Mouse (Mus musculus): ENCODE data around the gene Ccdc51. TPM values are rescaled to one million over a fixed set of nuclear protein-coding genes. Genes with fewer than 3 reads are reported as not detected.
A peak's percentile ranks its signal among the peaks of the same experiment; 100 is the strongest.

The Ccdc51 gene
- polyA plus RNA-seq, 1 experiment, result not detected

GRCm38 (mm10) chr9:109068095-109068735 is 14.1 kb upstream of the Ccdc51 start:
- 91% methylated on average over 3 of the region's 3 CpGs for WGBS
- Histone ChIP-seq H3K4me1 (ENCODE audit: control insufficient read depth, insufficient read depth, low read length) (peaks cover 2% of the 10 kb centered on the region), H3K27ac (ENCODE audit: insufficient read depth, low read depth, low read length) (no peak overlapping the region), H3K4me3 (ENCODE audit: insufficient read depth, low read depth, low read length) (no peak overlapping the region)
- TF ChIP-seq POLR2A (IDR thresholded peaks at IDR 0.05; ENCODE audit: insufficient read depth, low read depth, low read length) (no peak), CTCF (IDR thresholded peaks at IDR 0.05; ENCODE audit: insufficient read depth, low read depth, low read length) (no peak)

DNA sequence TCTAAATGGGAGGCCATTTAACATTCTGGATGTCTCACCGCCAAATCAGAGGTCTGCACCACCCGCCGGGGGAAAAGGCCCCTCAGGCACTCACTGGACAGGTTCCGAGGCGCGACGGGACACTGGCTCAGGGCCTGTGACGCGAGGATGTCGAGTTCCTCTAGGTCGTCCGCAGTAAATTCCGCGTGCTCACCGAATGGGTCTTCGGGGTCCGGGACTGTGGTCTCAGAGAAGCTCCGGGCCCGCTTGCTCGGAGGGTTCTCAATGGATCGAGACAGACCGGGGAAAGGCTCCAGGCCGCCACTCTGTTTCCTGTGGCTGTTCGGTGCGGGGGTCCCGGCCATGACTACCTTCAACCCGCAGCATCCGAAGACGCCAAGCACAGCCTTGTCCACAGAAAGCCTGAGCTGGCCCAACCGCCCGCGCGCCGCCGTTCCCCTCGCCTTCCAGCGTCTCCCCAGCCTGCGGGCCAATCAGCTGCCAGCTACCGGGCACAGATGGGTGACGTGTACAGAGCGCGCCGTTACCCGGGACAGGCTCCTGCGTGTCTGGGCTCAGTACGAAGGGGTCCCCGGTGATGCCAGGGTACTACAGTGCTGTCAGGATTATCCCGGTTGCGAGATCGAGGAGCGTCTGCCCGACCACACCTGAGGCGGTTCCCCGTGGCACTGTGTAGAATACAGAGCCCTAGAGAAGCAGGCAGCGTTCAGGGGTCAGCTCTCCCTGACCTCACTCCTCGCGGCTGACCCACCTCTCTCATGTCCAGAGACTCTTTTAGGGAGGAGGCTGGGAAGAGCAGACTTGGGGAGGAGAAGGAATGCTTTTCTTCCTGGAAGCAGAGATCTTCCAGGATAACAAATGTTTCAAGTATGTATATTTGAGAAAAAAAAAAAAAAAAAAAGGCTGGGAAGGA is 8.4 kb upstream of the Ccdc51 start, which contains the start of gene Atrip:
Gene Atrip, minus strand, starts transcription at position 464 of the 913 bp plus-strand sequence.
- Histone ChIP-seq H3K4me1 (ENCODE audit: control insufficient read depth, insufficient read depth, low read length) (peaks cover 8% of the 10 kb centered on the region), H3K4me3 (ENCODE audit: insufficient read depth, low read depth, low read length) (peak within 1 kb of the TSS; percentile 80), H3K27ac (ENCODE audit: insufficient read depth, low read depth, low read length) (peak within 1 kb of the TSS; percentile 49; the same call in 1 of the 2 replicates)
- WGBS, result under 1% methylated on average over 57 of the region's 57 CpGs
- TF ChIP-seq CTCF (IDR thresholded peaks at IDR 0.05; ENCODE audit: insufficient read depth, low read depth, low read length) (no peak), POLR2A (IDR thresholded peaks at IDR 0.05; ENCODE audit: insufficient read depth, low read depth, low read length) (peak; percentile 91)

- TF ChIP-seq CTCF (IDR thresholded peaks at IDR 0.05; ENCODE audit: insufficient read depth, low read depth, low read length), result no peak
- TF ChIP-seq POLR2A (IDR thresholded peaks at IDR 0.05; ENCODE audit: insufficient read depth, low read depth, low read length), result no peak
- peaks cover 3% of the 10 kb centered on the region for H3K4me1 ChIP-seq (ENCODE audit: control insufficient read depth, insufficient read depth, low read length)
- no peak overlapping the region for H3K4me3 ChIP-seq (ENCODE audit: insufficient read depth, low read depth, low read length)
- 73% methylated on average over 3 of the region's 3 CpGs for WGBS
- H3K27ac ChIP-seq (ENCODE audit: insufficient read depth, low read depth, low read length), result no peak overlapping the region
Observed at GRCm38 (mm10) chr9:109080516-109080915, 1.8 kb upstream of the Ccdc51 start.

- WGBS, result 5% methylated on average over 11 of the region's 11 CpGs
- peak overlapping the region; percentile 90 for H3K4me3 ChIP-seq (ENCODE audit: insufficient read depth, low read depth, low read length)
- peak overlapping the region; percentile 27; the same call in 1 of the 2 replicates for H3K27ac ChIP-seq (ENCODE audit: insufficient read depth, low read depth, low read length)
- TF ChIP-seq POLR2A (IDR thresholded peaks at IDR 0.05; ENCODE audit: insufficient read depth, low read depth, low read length) (no peak), CTCF (IDR thresholded peaks at IDR 0.05; ENCODE audit: insufficient read depth, low read depth, low read length) (no peak)
- peaks cover 3% of the 10 kb centered on the region for H3K4me1 ChIP-seq (ENCODE audit: control insufficient read depth, insufficient read depth, low read length)
Observed at GRCm38 (mm10) chr9:109081749-109082123, 557 bp upstream of the Ccdc51 start.

- TF ChIP-seq POLR2A (IDR thresholded peaks at IDR 0.05; ENCODE audit: insufficient read depth, low read depth, low read length), result no peak
- TF ChIP-seq CTCF (IDR thresholded peaks at IDR 0.05; ENCODE audit: insufficient read depth, low read depth, low read length), result no peak
- Histone ChIP-seq H3K27ac (ENCODE audit: insufficient read depth, low read depth, low read length) (no peak overlapping the region), H3K4me1 (ENCODE audit: control insufficient read depth, insufficient read depth, low read length) (peaks cover 3% of the 10 kb centered on the region), H3K4me3 (ENCODE audit: insufficient read depth, low read depth, low read length) (no peak overlapping the region)
- 7% methylated on average over 2 of the region's 2 CpGs for WGBS
Observed at GRCm38 (mm10) chr9:109084922-109085321, 2.6 kb downstream of the Ccdc51 start.

- Histone ChIP-seq H3K4me3 (ENCODE audit: insufficient read depth, low read depth, low read length) (no peak overlapping the region), H3K27ac (ENCODE audit: insufficient read depth, low read depth, low read length) (no peak overlapping the region), H3K4me1 (ENCODE audit: control insufficient read depth, insufficient read depth, low read length) (peaks cover 2% of the 10 kb centered on the region)
- no peak for TF ChIP-seq POLR2A (IDR thresholded peaks at IDR 0.05; ENCODE audit: insufficient read depth, low read depth, low read length)
- no peak for TF ChIP-seq CTCF (IDR thresholded peaks at IDR 0.05; ENCODE audit: insufficient read depth, low read depth, low read length)
- whole genome bisulfite sequencing, result 5% methylated on average over 5 of the region's 5 CpGs
Observed at GRCm38 (mm10) chr9:109087987-109088386, 5.7 kb downstream of the Ccdc51 start.

DNA sequence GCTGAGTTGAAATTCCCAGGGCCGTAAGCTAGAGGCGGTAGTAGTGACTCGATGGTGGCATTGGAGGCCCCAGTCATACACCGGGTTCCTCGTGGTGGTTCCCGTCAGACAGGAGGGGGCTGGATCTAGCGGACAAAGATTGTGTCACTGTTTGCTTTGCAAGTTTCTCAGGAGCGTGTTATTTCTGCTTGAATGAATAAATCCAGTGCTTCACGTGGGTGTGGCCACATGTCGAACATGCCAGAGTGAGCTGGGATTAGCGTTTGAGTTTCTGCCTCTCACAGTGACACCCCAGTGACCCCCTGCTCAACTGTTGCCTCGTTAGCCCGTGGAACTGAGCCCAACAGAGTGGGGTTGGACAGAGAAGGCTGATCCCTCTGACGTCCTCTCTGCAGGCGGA is 8.2 kb downstream of the Ccdc51 start:
- 35% methylated on average over 15 of the region's 15 CpGs for WGBS
- Histone ChIP-seq H3K4me1 (ENCODE audit: control insufficient read depth, insufficient read depth, low read length) (peaks cover 11% of the 10 kb centered on the region), H3K4me3 (ENCODE audit: insufficient read depth, low read depth, low read length) (no peak overlapping the region), H3K27ac (ENCODE audit: insufficient read depth, low read depth, low read length) (no peak overlapping the region)
- no peak for TF ChIP-seq POLR2A (IDR thresholded peaks at IDR 0.05; ENCODE audit: insufficient read depth, low read depth, low read length)
- no peak for TF ChIP-seq CTCF (IDR thresholded peaks at IDR 0.05; ENCODE audit: insufficient read depth, low read depth, low read length)

- Histone ChIP-seq H3K4me1 (ENCODE audit: control insufficient read depth, insufficient read depth, low read length) (peaks cover 20% of the 10 kb centered on the region), H3K27ac (ENCODE audit: insufficient read depth, low read depth, low read length) (no peak overlapping the region), H3K4me3 (ENCODE audit: insufficient read depth, low read depth, low read length) (no peak overlapping the region)
- TF ChIP-seq CTCF (IDR thresholded peaks at IDR 0.05; ENCODE audit: insufficient read depth, low read depth, low read length) (no peak), POLR2A (IDR thresholded peaks at IDR 0.05; ENCODE audit: insufficient read depth, low read depth, low read length) (no peak)
- 91% methylated on average over 8 of the region's 8 CpGs for WGBS
Observed at GRCm38 (mm10) chr9:109091802-109092201, 9.5 kb downstream of the Ccdc51 start.

- H3K4me1 ChIP-seq (ENCODE audit: control insufficient read depth, insufficient read depth, low read length), result peaks cover 25% of the 10 kb centered on the region
- no peak overlapping the region for H3K27ac ChIP-seq (ENCODE audit: insufficient read depth, low read depth, low read length)
- TF ChIP-seq POLR2A (IDR thresholded peaks at IDR 0.05; ENCODE audit: insufficient read depth, low read depth, low read length) (no peak), CTCF (IDR thresholded peaks at IDR 0.05; ENCODE audit: insufficient read depth, low read depth, low read length) (no peak)
- WGBS, result 75% methylated on average over 6 of the region's 6 CpGs
- no peak overlapping the region for H3K4me3 ChIP-seq (ENCODE audit: insufficient read depth, low read depth, low read length)
Observed at GRCm38 (mm10) chr9:109092799-109093198, 10.5 kb downstream of the Ccdc51 start.

Data from olfactory bulb, adult 2 months (tissue).